14 mouse cellular contexts compared by ENCODE assay signal in genomic region chr5:67411475-67411874, GRCm38 (mm10).
"Had no signal": no experiment of that assay in that cellular context is flagged by ENCODE, and none has a peak within 500 bp of the region (broad histone marks: within the 10 kb centered on the region; RNA-seq: fewer than 3 reads in every experiment).

No protein-coding gene starts in this region.

- H3K4me1 ChIP-seq: midbrain, embryonic 15.5 days; neural tube, embryonic 12.5 days had no signal

- H3K36me3 ChIP-seq: liver, embryonic 13.5 days; lung, embryonic 15.5 days; midbrain, embryonic 15.5 days had no signal

- H3K4me2 ChIP-seq: liver, embryonic 13.5 days; midbrain, embryonic 11.5 days; midbrain, embryonic 15.5 days; neural tube, embryonic 12.5 days had no signal

- H3K4me3 ChIP-seq: liver, embryonic 13.5 days; lung, embryonic 15.5 days; megakaryocyte, embryonic 14.5 days; midbrain, embryonic 15.5 days; neural tube, embryonic 12.5 days had no signal

- H3K27me3 ChIP-seq: liver, embryonic 13.5 days; lung, embryonic 15.5 days; megakaryocyte, embryonic 14.5 days; midbrain, embryonic 15.5 days; neural tube, embryonic 12.5 days had no signal

- ATAC-seq: liver, postnatal 0 days; midbrain, embryonic 15.5 days had no signal

- H3K27ac ChIP-seq: liver, embryonic 13.5 days; macrophage; midbrain, embryonic 15.5 days; neural tube, embryonic 12.5 days; stomach, postnatal 0 days had no signal

- DNase-seq: kidney, postnatal 14 days; left cerebral cortex, postnatal 4 days; liver; liver, embryonic 13.5 days; liver, postnatal 0 days; lung, postnatal 14 days; thymus, postnatal 4 days had no signal

- H3K9me3 ChIP-seq: liver, embryonic 13.5 days; lung, embryonic 15.5 days; megakaryocyte, embryonic 14.5 days; midbrain, embryonic 15.5 days; neural tube, embryonic 12.5 days had no signal

- H3K9ac ChIP-seq: liver, embryonic 13.5 days; liver, postnatal 0 days; lung, embryonic 15.5 days; midbrain, embryonic 15.5 days; neural tube, embryonic 12.5 days had no signal
